Mouse (Mus musculus): Measurements from ENCODE around the gene Aatf.

Aatf gene

GRCm38 (mm10) chr11:84521751-84522299, 8.5 kb upstream of the Aatf start:
- no peak for DNase-seq (ENCODE audit: low read depth)

DNA sequence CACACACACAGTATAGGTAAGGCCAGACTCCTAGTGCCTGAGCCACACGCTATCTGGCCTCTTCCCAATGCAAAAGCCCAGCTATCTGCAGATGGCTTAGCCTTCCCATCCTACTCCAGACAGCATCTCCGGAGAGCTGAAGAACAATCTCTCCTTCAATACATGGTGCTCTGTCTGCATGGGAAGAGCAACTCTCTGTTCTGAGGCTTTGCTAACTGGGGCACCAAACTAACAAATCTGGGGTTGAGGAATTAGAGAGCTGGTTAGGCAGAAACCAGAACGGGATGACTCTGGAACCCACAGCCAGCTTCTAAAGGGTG, 7.7 kb upstream of the Aatf start:
- DNase-seq (ENCODE audit: low read depth): no peak

- no peak for DNase-seq (ENCODE audit: low read depth)
These were observed 7.1 kb upstream of the Aatf start for GRCm38 (mm10) chr11:84520269-84521070.

- DNase-seq (ENCODE audit: low read depth): no peak
These were observed 6.4 kb upstream of the Aatf start for GRCm38 (mm10) chr11:84519576-84520268.

DNA sequence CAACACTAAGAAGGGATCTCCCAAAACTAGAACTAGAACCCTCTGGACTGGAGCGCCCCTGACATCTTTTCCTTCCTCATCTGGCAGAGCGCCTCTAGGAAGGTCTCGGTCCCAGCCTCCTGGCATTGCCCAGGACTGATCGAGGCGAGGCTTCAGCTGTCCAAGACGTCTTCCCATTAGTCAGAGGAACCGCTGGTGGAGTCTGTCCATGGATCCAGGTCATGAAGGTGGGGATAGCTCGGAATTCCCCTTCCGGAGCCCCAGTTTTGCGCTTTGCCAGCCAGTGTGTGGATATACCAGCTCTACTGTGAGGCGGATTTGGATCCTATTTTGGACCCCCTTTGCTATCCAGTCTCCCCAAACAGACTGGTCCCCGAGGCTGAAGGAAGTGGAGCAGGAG, 5.7 kb upstream of the Aatf start:
- no peak for DNase-seq (ENCODE audit: low read depth)

DNA sequence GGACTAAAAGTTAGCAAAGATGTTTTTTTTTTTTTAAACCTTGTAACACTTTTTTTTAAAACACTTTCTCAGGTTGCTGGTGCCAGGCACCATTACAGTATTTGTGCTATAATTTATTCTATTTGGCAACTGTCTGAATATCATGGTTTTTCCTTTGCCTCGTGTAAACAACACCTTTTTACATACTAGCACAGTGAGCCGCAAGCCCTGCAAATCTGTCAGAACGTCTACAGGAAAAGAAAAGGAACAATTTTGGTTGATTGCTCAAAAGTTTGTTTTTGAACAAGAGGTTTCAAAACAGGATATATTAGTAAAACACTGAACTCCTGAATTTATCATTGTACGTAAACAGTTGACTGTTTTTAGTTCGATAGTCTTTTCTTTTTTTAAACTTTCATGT, 4.9 kb upstream of the Aatf start:
- DNase-seq (ENCODE audit: low read depth): no peak

DNA sequence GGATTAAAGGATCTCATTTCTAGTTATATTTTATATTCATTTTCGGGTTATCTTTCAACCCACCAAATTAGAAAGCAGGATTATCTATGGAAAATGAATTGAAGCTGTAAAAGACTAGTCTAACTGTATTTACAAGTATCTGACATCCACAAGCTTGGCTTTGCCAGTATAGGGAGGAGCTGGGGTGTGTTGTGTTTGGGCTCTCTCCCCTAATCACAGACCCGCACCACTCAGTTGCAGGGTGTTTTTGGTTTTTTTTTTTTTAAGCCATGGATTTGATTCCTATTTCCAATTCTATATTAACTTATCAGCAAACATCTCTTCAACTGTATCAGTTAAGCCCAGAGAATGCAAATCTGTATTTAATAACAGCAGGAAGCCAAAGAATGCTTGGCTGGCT, 4.1 kb upstream of the Aatf start:
- DNase-seq (ENCODE audit: low read depth): no peak

GRCm38 (mm10) chr11:84516501-84517240, 3.3 kb upstream of the Aatf start:
- DNase-seq (ENCODE audit: low read depth): no peak

DNA sequence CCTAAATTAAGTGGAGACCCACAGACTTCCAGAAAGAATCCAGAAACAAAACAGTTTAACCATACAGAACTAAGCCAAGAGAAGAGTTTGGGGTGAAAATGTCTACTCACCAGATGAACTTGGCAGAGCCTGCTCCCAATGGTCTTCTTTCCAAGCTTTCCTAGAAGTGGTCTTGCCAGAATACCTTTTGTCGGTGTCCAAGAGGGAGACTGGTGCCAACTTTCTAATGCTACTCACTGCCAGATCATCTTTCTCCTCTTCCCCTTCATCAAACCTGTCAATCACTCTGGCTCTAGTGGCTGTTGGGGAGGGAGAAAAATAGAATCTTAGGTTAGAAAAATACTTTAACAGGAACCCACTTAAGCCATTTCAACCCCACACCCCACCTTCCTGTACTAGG, 1.3 kb downstream of the Aatf start:
- DNase-seq (ENCODE audit: low read depth): no peak

DNA sequence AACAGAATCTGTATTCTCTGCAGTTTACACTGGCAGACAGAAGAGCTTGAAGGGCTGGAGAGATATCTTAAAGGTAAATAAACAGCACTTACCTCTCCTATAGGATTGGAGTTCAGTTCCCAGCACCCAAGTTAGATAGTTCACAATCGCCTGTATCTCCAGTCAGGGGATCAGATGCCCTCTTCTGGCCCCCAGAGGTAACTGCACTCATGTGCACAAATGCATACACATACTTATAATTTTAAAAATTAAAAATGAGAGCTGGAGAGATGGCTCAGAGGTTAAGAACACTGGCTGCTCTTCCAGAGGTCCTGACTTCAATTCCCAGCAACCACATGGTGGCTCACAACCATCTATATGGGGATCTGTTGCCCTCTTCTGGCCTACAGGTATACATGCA, 9.0 kb downstream of the Aatf start:
- DNase-seq (ENCODE audit: low read depth): no peak

DNA sequence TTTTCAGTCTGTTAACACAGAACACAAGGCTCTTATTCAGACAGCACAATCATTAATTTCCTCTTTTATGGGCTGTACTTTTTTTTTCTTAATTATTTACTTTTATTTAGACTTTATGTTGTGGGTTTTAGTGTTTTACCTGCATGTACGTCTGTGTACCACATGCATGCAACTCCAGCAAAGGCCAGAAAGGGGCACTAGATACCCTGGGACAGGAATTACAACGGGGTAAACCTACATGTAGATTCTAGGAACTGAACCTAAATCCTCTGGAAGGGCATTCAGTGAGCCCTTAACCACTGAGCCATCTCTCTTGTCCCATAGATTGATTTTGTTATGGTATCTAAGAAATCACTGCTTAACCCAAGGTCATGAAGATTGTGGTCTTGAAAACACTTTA, 15.4 kb downstream of the Aatf start:
- no peak for DNase-seq (ENCODE audit: low read depth)

DNA sequence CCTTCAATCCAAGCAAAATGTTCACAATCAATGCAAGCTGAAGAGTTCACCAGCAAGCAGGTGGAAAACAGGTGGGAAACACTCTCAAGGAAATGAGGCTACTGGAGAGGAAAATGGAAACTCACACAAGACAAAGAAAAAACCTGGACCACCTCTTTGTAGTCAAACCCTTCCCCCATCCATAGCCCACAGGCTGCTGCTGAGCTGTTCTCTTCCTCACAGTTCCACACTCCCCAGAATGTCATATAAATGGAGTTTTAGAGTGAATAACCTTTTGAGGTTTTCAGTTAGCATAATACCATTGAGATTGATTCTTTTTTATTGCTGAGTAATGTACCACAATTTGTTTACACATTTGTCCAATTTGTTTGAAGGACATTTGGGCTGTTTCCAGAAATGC, 16.4 kb downstream of the Aatf start:
- no peak for DNase-seq (ENCODE audit: low read depth)

- DNase-seq (ENCODE audit: low read depth): no peak
These were observed 17.5 kb downstream of the Aatf start for GRCm38 (mm10) chr11:84495774-84496173.

GRCm38 (mm10) chr11:84481661-84482060, 31.7 kb downstream of the Aatf start:
- DNase-seq (ENCODE audit: low read depth): no peak

- no peak for DNase-seq (ENCODE audit: low read depth)
These were observed 32.9 kb downstream of the Aatf start for GRCm38 (mm10) chr11:84480451-84480850.

DNA sequence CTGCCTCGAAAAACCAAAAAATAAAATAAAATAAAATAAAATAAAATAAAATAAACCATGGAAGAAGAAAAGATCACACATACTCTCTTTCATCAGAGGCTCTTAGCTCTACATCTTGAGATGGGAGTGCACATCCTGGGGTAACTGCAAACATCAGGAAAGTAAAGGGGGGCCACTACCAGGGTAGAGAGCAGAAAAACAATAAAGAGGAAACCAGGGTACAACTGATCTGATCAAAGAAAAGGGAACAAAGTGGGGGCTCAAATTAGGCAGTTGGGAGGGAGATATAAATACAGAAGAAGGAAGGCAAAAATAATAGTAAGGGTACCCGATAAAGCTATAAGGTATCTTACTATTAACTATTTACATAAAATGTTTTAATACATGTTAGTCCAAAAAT, 36.7 kb downstream of the Aatf start:
- no peak for DNase-seq (ENCODE audit: low read depth)

- DNase-seq (ENCODE audit: low read depth): no peak
These were observed 37.3 kb downstream of the Aatf start for GRCm38 (mm10) chr11:84475991-84476390.

- no peak for DNase-seq (ENCODE audit: low read depth)
These were observed 40.1 kb downstream of the Aatf start for GRCm38 (mm10) chr11:84473093-84473667.

DNA sequence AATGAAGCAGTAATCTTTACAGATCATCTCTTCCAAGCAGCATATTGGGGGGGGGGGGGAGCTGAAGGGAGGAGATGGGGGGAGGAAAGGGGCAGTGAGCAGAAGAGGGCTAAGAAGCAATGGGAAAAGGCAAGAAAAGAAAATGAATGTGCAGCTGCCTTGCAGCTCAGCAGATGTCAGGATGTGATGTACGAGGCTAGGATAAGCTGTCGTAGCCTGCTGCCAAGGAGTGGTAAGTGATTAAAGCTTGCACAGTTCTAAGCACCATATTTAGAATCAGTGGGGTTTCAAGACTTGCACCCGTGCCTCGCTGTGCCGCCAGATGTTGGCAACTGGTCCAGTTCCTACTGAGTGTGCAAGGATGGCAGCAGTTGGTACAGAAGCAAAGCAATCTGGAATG, 48.8 kb downstream of the Aatf start:
- no peak for DNase-seq (ENCODE audit: low read depth)

DNA sequence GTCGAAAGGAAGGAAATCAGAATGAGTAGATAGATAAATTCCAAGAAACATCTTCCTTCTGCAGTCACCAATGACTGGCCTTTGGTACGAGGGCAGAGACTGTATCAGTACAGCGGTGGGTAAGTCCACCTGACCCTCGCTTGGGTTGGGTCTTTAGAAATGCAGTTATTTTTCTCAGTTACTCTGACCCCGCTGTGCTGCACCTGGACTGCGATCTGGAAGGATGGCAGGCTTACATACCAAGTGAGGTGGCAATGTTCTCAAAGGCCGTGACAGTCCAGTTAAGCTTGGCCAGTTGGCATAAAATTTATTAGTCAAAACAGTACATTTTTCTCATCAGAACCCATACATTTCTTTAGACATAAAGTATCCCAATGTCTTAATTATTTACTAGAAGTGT, 59.4 kb downstream of the Aatf start:
- no peak for DNase-seq (ENCODE audit: low read depth)

DNA sequence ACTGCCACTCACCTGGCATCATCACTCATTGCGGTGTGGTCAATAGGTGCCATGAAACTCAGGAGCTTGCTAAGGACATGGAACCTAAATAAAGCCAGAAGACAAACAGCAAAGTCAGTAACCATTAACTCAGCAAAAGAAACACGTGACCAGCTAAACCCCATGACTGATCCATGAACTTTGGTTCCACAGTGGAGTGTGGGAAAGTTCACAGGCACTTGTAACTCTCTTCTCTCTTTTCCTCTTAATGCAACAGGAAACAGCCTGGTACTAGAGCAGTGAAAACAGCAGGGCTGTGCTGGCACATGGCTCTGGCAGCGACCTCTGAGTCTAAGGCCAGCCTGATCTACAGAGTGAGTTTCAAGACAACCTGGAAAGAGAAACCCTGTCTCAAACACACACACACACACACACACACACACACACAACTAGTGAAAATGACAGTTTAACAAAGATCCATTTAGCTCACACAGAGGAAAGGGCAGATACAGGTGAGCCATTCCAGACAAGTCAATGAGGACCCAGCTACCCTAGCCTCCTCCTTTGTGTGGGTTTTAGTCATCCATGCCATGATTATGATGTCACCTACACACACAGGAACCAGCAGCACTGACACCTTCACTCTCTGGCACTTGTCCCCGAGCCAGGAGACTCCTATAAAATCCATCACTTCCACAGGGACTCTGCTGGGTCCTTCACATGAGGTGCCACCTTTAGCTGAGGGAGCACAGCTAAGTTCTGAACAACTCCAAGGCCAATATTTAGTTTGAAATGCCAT, 70.6 kb downstream of the Aatf start:
- no peak for DNase-seq (ENCODE audit: low read depth)

GRCm38 (mm10) chr11:84440402-84440801, 72.9 kb downstream of the Aatf start:
- DNase-seq (ENCODE audit: low read depth): no peak
